Mouse (Mus musculus): ENCODE results near the gene Gm3409.
"Not testable (repeated sequence)": the region's sequence is repeated elsewhere in the genome, so short reads cannot be mapped to it uniquely, and the experiment has no call there.

The Gm3409 gene

GRCm38 (mm10) chr5:146537347-146537746, at the start of gene Gm3409:
Gene Gm3409, plus strand, starts transcription at chr5:146537647.
- not testable (repeated sequence) for DNase-seq (ENCODE audit: low read depth in 2 of 2, low spot score in 2 of 2)

DNA sequence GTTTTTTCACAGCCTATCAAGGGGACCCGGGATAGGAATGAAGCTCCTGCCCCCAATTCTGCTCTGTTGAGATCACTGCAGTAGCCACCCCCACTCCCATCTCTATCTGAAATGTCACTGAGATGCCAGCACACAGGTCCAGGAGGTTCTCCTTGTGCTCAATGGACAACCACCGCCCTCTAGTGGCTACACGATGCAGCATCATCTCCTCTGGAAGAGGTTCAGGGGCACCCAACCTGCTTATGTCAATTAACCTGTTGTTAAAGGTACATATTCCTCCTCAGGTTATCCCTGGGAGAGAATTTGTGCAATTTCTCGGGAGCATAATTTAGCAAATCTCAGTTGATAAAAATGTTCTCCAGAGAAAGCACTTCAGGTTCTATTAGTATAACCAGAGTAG, 48.5 kb upstream of the Gm3409 start:
- DNase-seq (ENCODE audit: low read depth in 2 of 2, low spot score in 2 of 2), result not testable (repeated sequence)

DNA sequence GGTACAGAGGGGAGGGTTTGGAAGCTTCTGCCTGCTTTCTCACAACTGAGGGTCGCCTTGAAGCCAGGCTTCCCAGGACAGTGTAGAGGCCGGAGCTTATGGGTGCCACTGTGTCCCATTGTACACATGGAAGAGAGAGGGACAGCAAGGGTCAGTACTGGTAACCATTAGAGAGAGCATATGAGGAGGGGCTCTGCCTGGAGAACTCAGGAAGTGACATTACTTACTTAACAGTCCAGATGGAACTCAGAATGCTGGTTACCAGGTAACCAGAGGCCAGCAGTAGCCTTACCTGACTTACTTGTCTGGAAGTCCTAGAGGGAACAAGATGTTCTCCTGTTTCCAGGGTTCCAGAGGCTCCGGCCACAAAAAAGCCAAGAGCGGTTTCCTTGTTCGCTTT, 46.4 kb upstream of the Gm3409 start, which contains the start of gene Gm6370:
Gene Gm6370 (plus strand): TSS at position 301 of the 400 bp plus-strand sequence.
- not testable (repeated sequence) for DNase-seq (ENCODE audit: low read depth in 2 of 2, low spot score in 2 of 2)

DNA sequence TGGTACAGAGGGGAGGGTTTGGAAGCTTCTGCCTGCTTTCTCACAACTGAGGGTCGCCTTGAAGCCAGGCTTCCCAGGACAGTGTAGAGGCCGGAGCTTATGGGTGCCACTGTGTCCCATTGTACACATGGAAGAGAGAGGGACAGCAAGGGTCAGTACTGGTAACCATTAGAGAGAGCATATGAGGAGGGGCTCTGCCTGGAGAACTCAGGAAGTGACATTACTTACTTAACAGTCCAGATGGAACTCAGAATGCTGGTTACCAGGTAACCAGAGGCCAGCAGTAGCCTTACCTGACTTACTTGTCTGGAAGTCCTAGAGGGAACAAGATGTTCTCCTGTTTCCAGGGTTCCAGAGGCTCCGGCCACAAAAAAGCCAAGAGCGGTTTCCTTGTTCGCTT, 35.3 kb upstream of the Gm3409 start, which contains the start of gene 4930449I24Rik:
Gene 4930449I24Rik (plus strand): TSS at position 301 of the 400 bp plus-strand sequence.
- not testable (repeated sequence) for DNase-seq (ENCODE audit: low read depth in 2 of 2, low spot score in 2 of 2)

GRCm38 (mm10) chr5:146513823-146514222, 23.6 kb upstream of the Gm3409 start, which contains the start of gene Gm3402:
Gene Gm3402, plus strand, starts transcription at chr5:146514123.
- DNase-seq (ENCODE audit: low read depth in 2 of 2, low spot score in 2 of 2), result not testable (repeated sequence)

GRCm38 (mm10) chr5:146525501-146525900, 11.9 kb upstream of the Gm3409 start, which contains the start of gene Gm3404:
Gene Gm3404, plus strand, starts transcription at chr5:146525801.
- DNase-seq (ENCODE audit: low read depth in 2 of 2, low spot score in 2 of 2), result not testable (repeated sequence)

DNA sequence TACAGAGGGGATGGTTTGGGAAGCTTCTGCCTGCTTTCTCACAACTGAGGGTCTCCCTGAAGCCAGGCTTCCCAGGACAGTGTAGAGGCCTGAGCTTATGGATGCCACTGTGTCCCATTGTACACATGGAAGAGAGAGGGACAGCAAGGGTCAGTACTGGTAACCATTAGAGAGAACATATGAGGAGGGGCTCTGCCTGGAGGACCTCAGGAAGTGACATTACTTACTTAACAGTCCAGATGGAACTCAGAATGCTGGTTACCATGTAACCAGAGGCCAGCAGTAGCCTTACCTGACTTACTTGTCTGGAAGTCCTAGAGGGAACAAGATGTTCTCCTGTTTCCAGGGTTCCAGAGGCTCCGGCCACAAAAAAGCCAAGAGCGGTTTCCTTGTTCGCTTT, 18.4 kb downstream of the Gm3409 start, which contains the start of gene Gm3415:
Gene Gm3415 (plus strand): TSS at position 301 of the 400 bp plus-strand sequence.
- not testable (repeated sequence) for DNase-seq (ENCODE audit: low read depth in 2 of 2, low spot score in 2 of 2)

DNA sequence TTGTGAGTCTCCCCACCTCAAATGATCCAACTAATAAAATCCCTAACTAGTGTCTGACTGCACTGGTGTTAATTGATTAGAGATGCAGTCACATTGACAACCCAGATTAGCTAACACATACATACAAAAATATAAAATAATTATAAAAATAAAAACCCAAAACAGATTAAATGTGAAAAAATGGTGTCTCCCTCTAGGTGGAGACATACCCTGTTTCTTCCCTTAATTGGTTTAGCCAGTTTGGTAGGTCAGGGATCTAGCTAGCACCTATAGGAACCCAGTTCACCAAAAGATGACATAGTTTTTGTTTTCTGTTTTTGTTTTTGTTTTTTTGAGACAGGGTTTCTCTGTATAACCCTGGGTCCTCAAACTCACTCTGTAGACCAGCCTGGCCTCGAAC, 26.8 kb downstream of the Gm3409 start:
- no peak for DNase-seq (ENCODE audit: low read depth in 2 of 2, low spot score in 2 of 2)

DNA sequence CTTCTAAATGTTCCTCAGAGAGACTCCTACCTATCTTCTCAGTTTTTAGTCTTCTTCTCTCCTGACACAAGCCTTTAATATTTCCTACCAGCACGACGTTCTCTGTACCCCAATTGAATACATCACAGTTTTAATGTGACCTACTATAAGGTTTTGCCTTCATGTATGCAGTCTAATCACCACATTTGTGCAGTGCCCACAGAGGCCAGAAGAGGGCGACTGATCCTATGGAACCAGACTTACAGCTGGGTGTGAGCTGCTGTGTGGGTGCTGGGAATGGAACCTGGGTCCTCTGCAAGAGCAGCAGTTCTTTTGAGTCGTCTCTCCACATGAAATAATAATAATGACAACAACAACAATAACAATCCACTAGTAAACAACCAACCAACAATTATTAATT, 29.6 kb downstream of the Gm3409 start:
- DNase-seq (ENCODE audit: low read depth in 2 of 2, low spot score in 2 of 2), result no peak

- DNase-seq (ENCODE audit: low read depth in 2 of 2, low spot score in 2 of 2), result not testable (repeated sequence)
Measured at GRCm38 (mm10) chr5:146570179-146570578, 32.7 kb downstream of the Gm3409 start.

DNA sequence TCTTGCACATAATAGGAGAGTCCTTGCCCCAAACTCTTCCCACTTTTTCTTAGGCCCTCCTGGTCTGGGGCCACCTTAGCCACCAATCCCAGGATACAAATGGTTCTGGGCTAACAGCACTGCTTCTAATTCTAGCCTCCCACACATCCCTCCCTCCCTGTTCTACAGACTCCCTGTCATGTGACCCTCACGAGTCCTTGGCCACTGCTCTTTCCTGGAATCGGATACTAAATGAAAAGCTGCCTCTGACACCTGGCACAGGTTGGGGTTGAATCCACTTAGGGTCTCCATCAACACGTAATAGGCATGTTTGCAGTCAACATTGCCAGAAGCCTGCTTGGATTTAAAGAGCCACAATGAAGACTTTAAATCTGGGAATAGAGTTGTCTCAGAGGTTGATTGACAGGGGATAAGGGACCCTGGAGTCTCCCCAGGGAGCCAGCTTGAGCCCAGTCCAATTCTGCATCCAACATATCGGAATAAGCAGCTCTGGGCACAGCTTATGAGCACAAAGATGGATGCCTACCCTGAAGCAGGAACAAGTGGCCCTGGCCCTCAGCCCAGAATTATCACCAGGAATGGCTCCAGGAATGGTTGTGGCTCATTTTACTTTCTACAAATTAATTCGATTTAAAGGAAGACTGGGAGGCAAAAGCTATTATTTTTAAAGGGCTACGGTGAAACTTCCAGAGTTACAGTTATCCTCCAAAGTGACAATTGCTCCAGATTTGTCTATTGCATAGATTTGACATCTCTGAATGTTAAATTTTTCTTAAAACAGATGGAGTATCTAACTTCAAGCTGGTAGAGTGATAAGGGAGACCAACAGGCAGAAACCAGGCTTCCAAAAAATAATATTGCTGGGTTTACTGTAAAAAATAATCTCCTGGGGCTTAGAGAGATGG, 34.6 kb downstream of the Gm3409 start:
- DNase-seq (ENCODE audit: low read depth in 2 of 2, low spot score in 2 of 2), result not testable (repeated sequence)

GRCm38 (mm10) chr5:146572735-146573042, 35.2 kb downstream of the Gm3409 start:
- not testable (repeated sequence) for DNase-seq (ENCODE audit: low read depth in 2 of 2, low spot score in 2 of 2)

DNA sequence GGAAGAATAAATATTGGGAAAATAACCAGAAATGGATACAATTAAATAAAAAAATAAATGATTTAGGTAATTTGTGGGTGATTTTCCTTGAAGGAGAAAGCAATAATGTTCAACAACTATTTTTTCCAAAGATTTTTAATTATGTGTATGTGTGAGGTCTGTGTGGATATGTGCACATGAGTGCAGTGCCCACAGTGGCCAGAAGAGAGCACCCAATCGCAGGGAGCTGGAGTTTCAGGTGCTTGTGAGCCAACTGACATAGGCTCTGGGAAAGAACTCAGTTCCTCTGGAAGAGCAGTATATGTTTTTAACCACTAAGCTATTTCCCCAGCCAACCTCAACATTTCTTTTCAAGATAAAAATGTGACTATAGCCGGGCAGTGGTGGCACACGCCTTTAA, 39.2 kb downstream of the Gm3409 start:
- DNase-seq (ENCODE audit: low read depth in 2 of 2, low spot score in 2 of 2), result no peak

DNA sequence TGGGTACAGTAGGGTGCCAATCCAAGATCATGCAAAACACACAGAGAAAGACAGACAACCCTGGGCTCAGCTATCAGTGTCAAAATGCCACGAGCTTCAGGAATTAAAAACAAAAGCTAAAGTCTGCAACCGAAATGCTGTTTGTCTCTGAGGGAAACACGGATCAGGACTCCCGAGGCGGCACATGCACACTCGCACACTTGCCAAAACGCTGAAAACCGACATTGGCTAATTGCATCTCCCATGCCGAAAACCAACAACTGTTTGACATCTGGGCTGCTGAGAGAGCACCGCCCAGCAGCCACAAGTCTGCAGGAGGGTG, 46.7 kb downstream of the Gm3409 start:
- DNase-seq (ENCODE audit: low read depth in 2 of 2, low spot score in 2 of 2), result no peak

GRCm38 (mm10) chr5:146584478-146585306, 47.2 kb downstream of the Gm3409 start, which contains the start of gene Gpr12:
Gene Gpr12, minus strand, starts transcription at chr5:146585239.
- DNase-seq (ENCODE audit: low read depth in 2 of 2, low spot score in 2 of 2), result no peak

DNA sequence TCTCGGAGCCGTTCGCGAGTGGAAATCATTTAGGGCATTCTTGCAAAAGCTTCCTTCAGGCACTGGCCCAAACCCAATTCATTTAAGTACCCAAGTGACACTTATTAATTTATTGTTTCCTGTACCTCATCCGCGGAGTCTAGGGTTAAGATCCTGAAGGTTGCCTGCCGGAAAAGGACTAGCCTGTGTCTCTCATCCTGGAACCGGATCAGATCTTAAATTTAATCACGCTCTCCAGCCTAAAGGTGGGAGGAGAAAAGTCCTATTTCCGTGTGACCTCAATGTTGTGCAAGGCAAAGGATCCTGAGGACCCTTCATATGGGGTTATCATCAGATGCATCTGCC, 47.8 kb downstream of the Gm3409 start:
- no peak for DNase-seq (ENCODE audit: low read depth in 2 of 2, low spot score in 2 of 2)

- DNase-seq (ENCODE audit: low read depth in 2 of 2, low spot score in 2 of 2), result no peak
Measured at GRCm38 (mm10) chr5:146586357-146587070, 49.1 kb downstream of the Gm3409 start.

Measured in CD8-positive naive resting alpha-beta T cell, adult 2 months (primary cell).